Mouse (Mus musculus) C2C12 (cell line): ENCODE data around the gene Map4k5.

Source experiments
- CTCF ChIP-seq: IDR thresholded peaks from one replicate; pipeline ENCODE4 v1.5.1; 2011; ENCODE audit not compliant: control insufficient read depth, insufficient read depth, insufficient read length
- FOSL1 ChIP-seq: IDR thresholded peaks from one replicate; pipeline ENCODE4 v1.8.0; 2011; ENCODE audit warnings: mild to moderate bottlenecking, low read length; ENCODE audit not compliant: poor library complexity, insufficient read depth, severe bottlenecking
- MAX ChIP-seq: IDR thresholded peaks from one replicate; pipeline ENCODE4 v1.6.1; 2011; ENCODE audit warnings: mild to moderate bottlenecking, control low read depth

DNA sequence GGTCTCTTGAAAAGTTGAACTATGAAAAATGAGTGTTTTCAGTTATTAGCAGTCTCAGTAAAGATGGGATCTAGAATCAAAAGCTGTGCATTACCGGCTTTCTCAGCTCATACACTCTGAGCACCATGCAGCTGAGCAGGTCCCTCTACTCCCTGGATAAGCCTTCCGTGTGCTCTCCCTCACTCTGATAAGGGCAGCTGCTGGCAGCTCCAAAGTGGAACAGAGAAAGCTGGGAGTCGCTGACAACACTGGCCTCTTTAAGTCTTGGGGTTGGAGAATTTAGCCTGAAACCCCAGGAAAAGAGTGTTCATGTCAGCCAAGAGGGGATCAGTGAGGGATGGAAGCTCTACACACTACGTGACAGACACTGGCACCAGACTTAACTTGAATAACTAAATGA, 34.2 kb downstream of the Map4k5 start:
- no peak for TF ChIP-seq CTCF
- no peak for TF ChIP-seq FOSL1
- TF ChIP-seq MAX: no peak
